Mouse (Mus musculus): ENCODE measurements at regions not wholly inside any gene's neighbourhood (a gene's known extent, or its start where the extent isn't known, plus 50 kb on each side); places are given as distances from the start of the nearest gene placed in this dataset.

DNA sequence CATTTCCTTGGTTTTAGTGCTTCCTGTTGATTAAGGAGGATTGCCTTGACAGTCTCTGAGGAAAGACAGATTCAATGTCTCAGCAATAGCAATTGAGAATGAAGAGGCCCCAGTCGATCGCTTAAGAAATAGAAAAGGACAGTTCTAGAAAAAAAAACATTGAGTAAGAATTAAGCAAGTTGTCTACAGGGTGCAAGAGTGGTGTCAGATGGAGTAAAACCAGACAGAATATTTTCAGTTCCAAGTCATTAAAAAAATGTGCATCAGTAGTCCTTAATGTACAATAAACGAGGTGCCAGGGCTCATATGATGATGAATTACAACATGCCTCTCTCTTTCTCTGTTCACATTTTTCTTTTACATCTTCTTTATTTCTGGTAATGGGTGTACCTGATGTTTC lies 248.5 kb upstream of the Cdh11 start:
- no peak overlapping the region for H3K27ac ChIP-seq (ENCODE audit: low read depth)
- WGBS: 47% methylated on average over 3 of the region's 3 CpGs
- no peaks in the 10 kb centered on the region for H3K27me3 ChIP-seq (ENCODE audit: insufficient read depth, low read length)
- H3K36me3 ChIP-seq (ENCODE audit: insufficient read depth): no peaks in the 10 kb centered on the region
- H3K4me1 ChIP-seq (ENCODE audit: insufficient read depth): no peaks in the 10 kb centered on the region
- no peak overlapping the region for H3K4me2 ChIP-seq
- H3K9ac ChIP-seq: no peak overlapping the region
- ATAC-seq (ENCODE audit: insufficient read depth): no peak
- H3K9me3 ChIP-seq (ENCODE audit: low read depth, low read length): no peaks in the 10 kb centered on the region
- no peak for TF ChIP-seq CTCF (IDR thresholded peaks at IDR 0.05; ENCODE audit: low read depth)
- peak; percentile 34 for DNase-seq
- H3K4me3 ChIP-seq (ENCODE audit: low read depth, low read length): no peak overlapping the region

DNA sequence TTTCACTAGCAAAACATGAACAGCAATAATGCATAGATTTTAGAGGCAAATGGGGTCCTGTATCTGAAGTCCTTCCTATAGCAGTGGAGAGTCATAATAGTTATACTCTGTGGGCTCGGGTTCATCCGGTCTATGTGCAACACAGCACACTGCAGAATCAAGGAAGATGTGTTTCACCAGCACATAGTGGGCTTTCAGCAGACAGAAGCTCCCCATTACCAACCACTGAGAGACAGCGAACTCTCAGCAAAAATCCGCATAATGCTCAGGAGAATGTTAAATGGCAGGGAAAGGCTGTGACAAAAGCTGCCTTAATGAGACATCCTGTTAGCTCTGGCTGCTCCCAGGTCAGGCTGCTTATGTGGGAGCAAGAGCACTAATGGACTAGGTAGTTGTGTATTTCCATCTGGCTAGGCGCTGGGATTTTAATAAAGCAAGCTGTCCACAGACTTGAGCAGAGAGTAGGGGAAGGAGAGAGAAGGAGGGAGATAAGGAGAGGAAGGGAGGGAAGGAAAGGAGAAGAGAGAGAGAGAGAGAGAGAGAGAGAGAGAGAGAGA lies 286.7 kb upstream of the Cdh11 start:
- WGBS: 81% methylated on average over 5 of the region's 5 CpGs
- DNase-seq: no peak
- no peaks in the 10 kb centered on the region for H3K9me3 ChIP-seq (ENCODE audit: low read depth, low read length)

DNA sequence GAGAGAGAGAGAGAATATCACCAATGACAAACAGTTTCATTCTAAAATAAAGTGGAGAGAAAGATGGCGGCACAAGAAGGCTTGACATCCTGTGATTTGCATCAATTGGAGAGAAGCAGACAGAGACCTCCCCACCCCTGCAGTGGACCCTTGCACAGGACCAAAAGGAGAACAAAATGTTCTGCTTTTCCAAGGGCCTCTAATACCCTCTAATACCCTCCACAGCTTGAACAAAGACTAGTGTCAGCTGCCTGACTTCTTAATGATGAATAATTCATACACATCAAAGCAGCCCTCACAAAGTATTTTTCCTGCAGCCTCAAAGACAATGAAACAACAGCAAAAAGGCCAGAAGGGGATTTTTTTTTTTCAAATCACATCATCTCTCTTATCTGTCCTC lies 287.2 kb upstream of the Cdh11 start:
- TF ChIP-seq CTCF (IDR thresholded peaks at IDR 0.05; ENCODE audit: low read depth): no peak
- H3K27me3 ChIP-seq (ENCODE audit: insufficient read depth, low read length): no peaks in the 10 kb centered on the region
- no peaks in the 10 kb centered on the region for H3K36me3 ChIP-seq (ENCODE audit: insufficient read depth)
- ATAC-seq (ENCODE audit: insufficient read depth): no peak
- H3K27ac ChIP-seq (ENCODE audit: low read depth): no peak overlapping the region
- no peaks in the 10 kb centered on the region for H3K4me1 ChIP-seq (ENCODE audit: insufficient read depth)
- H3K4me2 ChIP-seq: no peak overlapping the region
- no peak overlapping the region for H3K9ac ChIP-seq
- 67% methylated on average over 1 of the region's 1 CpGs for WGBS
- H3K4me3 ChIP-seq (ENCODE audit: low read depth, low read length): no peak overlapping the region
- DNase-seq: no peak
- no peaks in the 10 kb centered on the region for H3K9me3 ChIP-seq (ENCODE audit: low read depth, low read length)

More for the DNA sequence above, 286.7 kb upstream of the Cdh11 start:
- TF ChIP-seq CTCF (IDR thresholded peaks at IDR 0.05; ENCODE audit: low read depth): no peak
- ATAC-seq (ENCODE audit: insufficient read depth): no peak
- no peak overlapping the region for H3K4me3 ChIP-seq (ENCODE audit: low read depth, low read length)
- no peaks in the 10 kb centered on the region for H3K36me3 ChIP-seq (ENCODE audit: insufficient read depth)
- H3K9ac ChIP-seq: no peak overlapping the region
- H3K4me2 ChIP-seq: no peak overlapping the region
- H3K4me1 ChIP-seq (ENCODE audit: insufficient read depth): no peaks in the 10 kb centered on the region
- no peak overlapping the region for H3K27ac ChIP-seq (ENCODE audit: low read depth)
- H3K27me3 ChIP-seq (ENCODE audit: insufficient read depth, low read length): no peaks in the 10 kb centered on the region

DNA sequence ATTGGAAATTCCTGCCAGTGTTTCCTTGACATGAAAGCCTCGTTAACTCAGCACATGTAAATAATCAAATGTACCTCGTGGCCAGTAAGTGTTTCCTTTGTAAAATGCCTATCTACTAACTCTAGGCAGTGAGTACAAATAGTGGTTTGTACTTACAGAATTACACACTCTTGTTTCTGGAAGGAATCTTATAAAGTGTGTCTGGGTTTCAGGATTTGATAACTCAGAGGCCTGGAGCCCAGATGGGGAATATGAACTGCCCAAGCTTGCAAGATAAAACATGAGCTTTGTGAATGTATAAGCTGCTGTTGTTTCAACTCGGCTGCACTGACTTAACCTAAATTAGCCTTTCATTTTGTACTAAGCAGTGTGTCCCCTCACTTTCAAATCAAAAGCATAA lies 293.1 kb upstream of the Cdh11 start:
- WGBS: 15% methylated on average over 3 of the region's 3 CpGs
- Histone ChIP-seq H3K27me3 (ENCODE audit: insufficient read depth, low read length) (no peaks in the 10 kb centered on the region), H3K9me3 (ENCODE audit: low read depth, low read length) (no peaks in the 10 kb centered on the region), H3K4me1 (ENCODE audit: insufficient read depth) (no peaks in the 10 kb centered on the region; the same call in 1 of the 2 replicates), H3K4me2 (no peak overlapping the region), H3K36me3 (ENCODE audit: insufficient read depth) (no peaks in the 10 kb centered on the region), H3K27ac (ENCODE audit: low read depth) (no peak overlapping the region), H3K9ac (no peak overlapping the region), H3K4me3 (ENCODE audit: low read depth, low read length) (no peak overlapping the region)
- ATAC-seq (ENCODE audit: insufficient read depth) (no peak), DNase-seq (peak; percentile 23)
- TF ChIP-seq CTCF (IDR thresholded peaks at IDR 0.05; ENCODE audit: low read depth): no peak

DNA sequence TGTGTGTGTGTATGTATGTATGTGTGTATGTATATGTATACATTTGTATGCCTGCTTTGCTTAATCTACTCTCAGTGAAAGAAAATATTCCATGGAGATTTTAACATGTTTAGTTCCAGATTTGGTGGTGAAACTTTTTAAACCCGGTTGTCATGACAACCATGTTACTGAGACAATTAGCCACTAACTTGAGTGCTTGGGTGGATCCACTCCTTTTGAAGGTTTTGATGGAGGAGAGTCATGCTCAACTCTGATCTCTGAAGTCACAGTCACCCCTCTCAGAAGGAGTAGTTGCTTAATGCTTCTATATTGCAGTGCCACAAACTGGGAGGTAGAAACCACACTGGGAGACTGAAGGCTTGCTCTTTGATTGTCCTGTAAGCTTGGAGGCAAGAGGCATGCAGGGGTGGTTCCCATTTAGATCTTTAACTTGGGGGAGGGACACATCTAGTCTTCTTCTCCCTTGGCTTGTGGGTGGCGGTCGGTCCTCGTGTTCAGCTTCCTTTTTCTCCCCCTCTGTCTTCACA lies 301.6 kb upstream of the Cdh11 start:
- no peaks in the 10 kb centered on the region for H3K27me3 ChIP-seq (ENCODE audit: insufficient read depth, low read length)
- no peak for ATAC-seq (ENCODE audit: insufficient read depth)
- no peak overlapping the region for H3K4me3 ChIP-seq (ENCODE audit: low read depth, low read length)
- H3K27ac ChIP-seq (ENCODE audit: low read depth): no peak overlapping the region
- H3K9ac ChIP-seq: no peak overlapping the region
- TF ChIP-seq CTCF (IDR thresholded peaks at IDR 0.05; ENCODE audit: low read depth): no peak
- H3K4me2 ChIP-seq: no peak overlapping the region
- DNase-seq: peak; percentile 23
- no peaks in the 10 kb centered on the region for H3K9me3 ChIP-seq (ENCODE audit: low read depth, low read length)
- no peaks in the 10 kb centered on the region for H3K4me1 ChIP-seq (ENCODE audit: insufficient read depth)
- 76% methylated on average over 4 of the region's 4 CpGs for WGBS
- no peaks in the 10 kb centered on the region for H3K36me3 ChIP-seq (ENCODE audit: insufficient read depth)

DNA sequence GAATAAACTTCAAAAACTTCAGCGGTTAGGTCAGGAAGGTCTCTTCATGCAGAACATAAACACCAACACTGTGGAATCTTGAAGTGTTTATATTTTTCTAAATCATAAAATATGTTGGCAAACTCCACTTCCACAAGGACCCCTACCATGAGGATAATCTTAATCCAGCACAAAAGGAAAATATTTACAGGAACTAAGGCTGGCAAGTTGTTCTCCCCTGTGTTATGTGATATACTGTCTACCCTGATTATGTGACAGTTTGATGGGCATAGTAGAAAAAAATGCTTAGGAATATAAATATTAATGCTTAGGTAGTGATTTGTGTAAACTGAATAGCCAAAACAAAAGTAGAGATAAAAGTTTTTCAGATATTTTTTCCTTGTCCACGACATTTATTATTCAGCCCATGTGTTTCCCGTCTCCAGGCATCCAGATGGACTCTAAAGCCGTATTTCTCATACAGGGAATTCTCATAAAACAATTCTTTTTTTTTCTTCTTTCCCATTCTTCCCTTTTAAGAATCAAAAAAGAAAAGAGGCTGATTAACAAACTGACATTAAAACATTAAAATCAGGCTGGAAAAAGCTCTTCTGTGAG lies 311.2 kb upstream of the Cdh11 start:
- Histone ChIP-seq H3K4me1 (ENCODE audit: insufficient read depth) (no peaks in the 10 kb centered on the region), H3K4me3 (ENCODE audit: low read depth, low read length) (no peak overlapping the region), H3K9ac (no peak overlapping the region), H3K9me3 (ENCODE audit: low read depth, low read length) (no peaks in the 10 kb centered on the region), H3K36me3 (ENCODE audit: insufficient read depth) (no peaks in the 10 kb centered on the region), H3K27ac (ENCODE audit: low read depth) (no peak overlapping the region), H3K27me3 (ENCODE audit: insufficient read depth, low read length) (no peaks in the 10 kb centered on the region), H3K4me2 (no peak overlapping the region)
- DNase-seq (peak; percentile 86), ATAC-seq (ENCODE audit: insufficient read depth) (peak; percentile 97)
- TF ChIP-seq CTCF (IDR thresholded peaks at IDR 0.05; ENCODE audit: low read depth): no peak
- WGBS: 41% methylated on average over 4 of the region's 4 CpGs

DNA sequence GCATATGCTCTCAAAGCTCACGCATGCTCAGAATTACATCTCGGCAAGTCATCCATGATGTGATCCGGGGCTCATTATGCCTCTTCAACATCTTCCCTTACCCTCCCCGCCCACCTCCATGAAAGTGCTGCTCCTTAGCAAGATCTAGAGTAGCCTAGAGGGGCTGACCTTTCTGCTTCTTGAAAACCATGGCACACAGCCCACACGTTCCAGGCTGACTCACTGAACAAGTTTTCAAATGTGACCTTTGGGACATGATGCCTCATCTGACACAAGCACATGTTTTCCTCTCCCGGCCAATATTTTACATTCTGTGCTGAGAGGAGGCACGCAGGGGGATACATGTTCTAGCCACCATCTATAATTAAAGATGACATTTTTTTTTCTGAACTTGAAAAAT lies 340.1 kb upstream of the Cdh11 start:
- H3K4me3 ChIP-seq (ENCODE audit: low read depth, low read length): no peak overlapping the region
- H3K4me1 ChIP-seq (ENCODE audit: insufficient read depth): no peaks in the 10 kb centered on the region
- ATAC-seq (ENCODE audit: insufficient read depth) (no peak), DNase-seq (no peak)
- no peak overlapping the region for H3K9ac ChIP-seq
- H3K27me3 ChIP-seq (ENCODE audit: insufficient read depth, low read length): no peaks in the 10 kb centered on the region
- 72% methylated on average over 7 of the region's 7 CpGs for WGBS
- no peak overlapping the region for H3K27ac ChIP-seq (ENCODE audit: low read depth)
- TF ChIP-seq CTCF (IDR thresholded peaks at IDR 0.05; ENCODE audit: low read depth): no peak
- no peaks in the 10 kb centered on the region for H3K36me3 ChIP-seq (ENCODE audit: insufficient read depth)
- no peak overlapping the region for H3K4me2 ChIP-seq
- H3K9me3 ChIP-seq (ENCODE audit: low read depth, low read length): no peaks in the 10 kb centered on the region
